Mouse (Mus musculus): ENCODE measurements at regions not wholly inside any gene's neighbourhood (a gene's known extent, or its start where the extent isn't known, plus 50 kb on each side); places are given as distances from the start of the nearest gene placed in this dataset.

DNA sequence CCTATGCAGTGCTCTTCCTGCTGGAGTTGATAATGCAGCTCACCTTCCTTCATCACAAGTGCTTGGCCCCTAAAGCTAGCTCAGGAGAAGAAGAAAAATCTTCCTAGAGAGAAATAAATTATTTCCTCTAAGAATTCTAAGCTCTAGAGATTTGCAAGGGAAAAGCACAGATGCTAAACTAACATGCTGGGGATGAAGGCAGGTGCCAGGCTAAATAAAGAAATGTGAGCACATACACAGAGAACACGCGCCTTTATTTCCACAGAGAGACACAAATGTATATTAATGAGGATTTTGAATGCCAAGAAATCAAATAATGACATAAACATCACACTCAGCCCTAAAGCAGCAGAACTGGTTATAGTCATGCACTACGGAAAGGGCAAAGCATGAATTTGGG is 229.5 kb upstream of the Mamld1 start:
- peak; percentile 22 for DNase-seq

DNA sequence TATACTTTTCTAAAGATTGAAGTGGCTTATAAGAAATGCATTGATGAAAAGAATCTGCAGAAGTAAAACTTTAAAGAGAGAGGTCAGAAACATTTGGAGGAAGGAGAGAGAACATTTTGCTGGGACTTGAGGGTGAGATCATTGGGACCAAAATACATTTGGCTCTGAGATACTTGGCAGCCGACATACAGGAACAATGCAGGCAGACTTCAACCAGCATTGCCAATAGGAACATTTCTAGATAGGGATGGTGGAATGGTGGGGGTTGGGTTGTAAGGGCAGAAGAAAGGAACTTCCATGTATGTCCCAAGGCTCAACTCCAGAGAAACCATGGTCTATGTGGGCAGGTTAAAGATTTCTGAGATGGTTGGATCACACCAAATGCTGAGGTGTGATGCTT is 232.3 kb upstream of the Mamld1 start:
- DNase-seq: no peak

DNA sequence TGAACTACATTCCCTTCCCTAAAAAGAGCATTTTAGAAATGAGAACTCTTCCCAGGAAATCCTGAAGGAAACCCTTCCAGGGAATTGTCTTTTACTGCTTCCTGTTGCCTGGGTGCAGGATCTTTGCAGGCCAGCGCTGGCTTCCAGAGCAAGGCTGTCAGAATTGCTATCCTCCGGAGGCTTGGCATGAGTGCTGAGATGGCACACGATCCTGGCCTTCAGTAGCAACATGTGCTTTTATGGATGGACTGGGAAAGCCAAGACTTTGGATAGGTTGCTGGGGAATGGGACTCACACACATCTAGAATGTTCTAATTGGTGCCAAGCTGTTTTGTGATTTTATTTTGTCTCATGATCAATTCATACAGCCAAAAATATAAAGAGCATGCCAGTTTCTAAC is 233.4 kb upstream of the Mamld1 start:
- DNase-seq: no peak

DNA sequence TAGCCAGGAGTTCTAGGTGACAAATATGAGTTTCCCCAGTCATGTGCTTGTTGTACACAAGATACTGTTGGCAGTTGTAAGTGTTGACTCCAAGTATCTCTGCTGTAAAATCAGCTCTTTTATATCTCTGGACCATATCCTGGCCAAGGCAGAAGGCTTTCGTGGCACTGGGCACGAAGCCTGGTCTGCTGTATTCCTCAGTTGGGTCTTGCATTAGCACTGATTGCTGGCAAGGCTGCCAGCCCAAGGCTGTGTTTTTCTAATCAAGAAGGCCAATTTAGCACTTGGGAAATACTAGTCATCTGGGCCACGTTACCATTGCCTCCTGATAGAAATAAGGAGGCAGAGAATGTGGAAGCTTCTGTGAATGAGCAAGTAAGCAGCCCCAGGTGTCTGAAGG is 258.3 kb upstream of the Mamld1 start:
- DNase-seq: no peak

DNA sequence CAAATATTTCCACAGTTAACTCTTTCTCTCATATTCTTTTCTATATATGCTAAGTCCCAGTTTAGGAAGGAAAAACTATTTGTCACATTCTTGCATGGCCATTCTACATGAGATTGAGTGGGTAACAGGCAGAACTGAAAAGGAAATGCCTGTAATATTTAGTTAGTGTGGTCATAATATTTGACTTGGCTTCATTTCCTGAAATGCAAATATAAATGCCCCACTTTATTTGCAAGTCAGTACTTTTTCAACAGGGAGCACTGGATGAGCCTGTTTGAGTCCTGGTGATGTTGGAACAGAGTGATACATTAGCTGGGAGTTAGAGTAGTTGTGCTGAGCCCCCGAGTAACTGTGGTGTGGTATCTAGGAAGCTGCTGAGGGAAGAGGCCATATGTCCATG is 285.9 kb upstream of the Tmem185a start:
- no peak for DNase-seq

DNA sequence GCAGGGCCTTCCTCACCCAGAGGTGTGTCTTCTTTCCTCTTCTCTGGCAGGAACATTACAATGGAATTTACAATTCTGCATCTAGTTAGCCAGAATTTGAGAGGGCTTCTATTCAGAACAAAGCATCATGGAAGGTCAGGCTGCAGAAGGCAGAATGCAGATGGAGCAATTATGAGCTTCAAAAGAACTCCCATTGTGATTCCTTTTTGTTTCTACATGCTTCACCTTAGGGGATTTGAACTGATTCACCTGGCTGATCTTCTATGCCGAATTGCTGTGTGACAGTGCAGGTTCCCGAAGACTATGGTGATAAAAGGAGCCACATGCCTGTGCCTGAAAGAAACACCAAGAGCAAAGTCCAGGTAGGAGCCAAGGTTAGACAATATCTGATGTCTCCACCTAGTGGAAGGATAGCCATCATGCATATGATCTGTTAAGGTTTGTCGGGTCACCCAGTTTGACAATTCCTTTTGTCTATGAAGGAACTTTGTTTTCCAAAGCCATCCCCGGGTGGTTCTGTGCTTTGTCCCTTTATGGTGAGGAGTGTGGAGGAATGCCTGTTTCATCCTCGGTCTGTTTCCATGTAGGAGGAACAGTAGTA is 236.1 kb upstream of the Tmem185a start:
- no peak for DNase-seq

DNA sequence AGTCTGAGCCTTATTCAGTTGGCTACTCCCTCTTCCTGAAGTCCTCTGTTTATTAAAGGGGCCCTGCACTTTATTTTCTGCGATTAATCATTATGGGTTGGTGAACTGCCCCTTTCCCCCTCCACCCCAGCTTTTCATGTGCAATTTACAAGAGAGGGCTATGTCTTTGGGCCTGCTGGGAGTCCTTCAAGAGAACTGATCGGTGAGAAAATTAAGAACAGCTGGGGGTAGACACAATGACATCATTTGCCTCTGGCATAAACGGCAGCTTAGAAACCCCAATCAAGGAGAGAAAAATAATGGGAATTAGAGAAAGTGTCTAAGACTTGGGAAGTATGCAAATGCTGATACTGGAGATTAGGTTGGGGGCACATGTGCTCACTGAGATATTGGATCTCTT is 205.2 kb upstream of the Tmem185a start:
- no peak for DNase-seq

DNA sequence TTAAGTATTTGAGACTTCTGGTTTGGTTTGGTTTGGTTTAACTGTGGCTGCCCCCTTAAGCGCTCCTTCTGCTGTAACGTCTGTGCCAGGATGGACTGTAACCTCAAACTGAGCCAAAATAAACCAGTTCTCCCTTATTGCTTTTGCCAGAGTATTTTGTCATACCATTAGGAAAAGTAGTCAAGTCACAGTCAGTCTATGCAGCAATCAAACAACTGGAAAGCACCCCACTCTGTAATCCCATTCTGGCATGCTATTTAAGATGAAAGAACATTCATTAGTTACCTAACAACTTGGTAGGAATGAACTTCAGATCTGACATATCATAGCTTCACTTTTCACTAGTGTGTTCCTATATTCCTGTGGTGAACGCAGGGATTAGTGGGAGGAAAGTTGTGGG is 190.1 kb upstream of the Tmem185a start:
- no peak for DNase-seq
